Mouse (Mus musculus) heart, adult 2 months (tissue): ENCODE data around the gene Sfn. TPM values are rescaled to one million over a fixed set of nuclear protein-coding genes. Genes with fewer than 3 reads are reported as not detected.

Experiments used
- DNase-seq, 2 experiments: peaks; one replicate each; pipeline ENCODE4 v3.0.0; 2021
- H3K27ac ChIP-seq: fragments of 200-600 bp; 2 replicates; pipeline ENCODE4 v1.8.1; 2022
- H3K27me3 ChIP-seq: fragments of 200-500 bp; 2 replicates; pipeline ENCODE4 v1.6.1; 2012; ENCODE audit warnings: mild to moderate bottlenecking, low read length, inconsistent platforms, mixed read lengths; ENCODE audit not compliant: control insufficient read depth, insufficient read depth
- H3K36me3 ChIP-seq: fragments of 200-500 bp; 2 replicates; pipeline ENCODE4 v1.6.1; 2012; ENCODE audit warnings: low read length, inconsistent platforms; ENCODE audit not compliant: control insufficient read depth, insufficient read depth
- H3K4me1 ChIP-seq: fragments of 200-500 bp; 2 replicates; pipeline ENCODE4 v1.6.1; 2011; ENCODE audit warnings: low read length; ENCODE audit not compliant: control insufficient read depth, insufficient read depth
- H3K4me3 ChIP-seq: fragments of 200-600 bp; 2 replicates; pipeline ENCODE4 v1.8.1; 2022
- H3K79me2 ChIP-seq: fragments of 200-500 bp; replicated peaks from 2 replicates; pipeline ENCODE4 v1.6.1; 2012; ENCODE audit warnings: mild to moderate bottlenecking, inconsistent platforms, low read length, moderate library complexity, mixed read lengths; ENCODE audit not compliant: control insufficient read depth, insufficient read depth
- H3K9ac ChIP-seq: fragments of 200-500 bp; 2 replicates; pipeline ENCODE4 v1.6.1; 2012; ENCODE audit warnings: low read depth, mild to moderate bottlenecking, control low read depth, inconsistent platforms, low read length, mixed read lengths
- CTCF ChIP-seq: fragments of 200-600 bp; IDR thresholded peaks from 2 replicates; pipeline ENCODE4 v1.8.1; 2022; ENCODE audit warnings: antibody characterized with exemption, mild to moderate bottlenecking, moderate library complexity
- EP300 ChIP-seq: fragments of 200-500 bp; IDR thresholded peaks from 2 replicates; pipeline ENCODE4 v1.6.1; 2011; ENCODE audit warnings: low read depth, low read length, control low read depth; ENCODE audit not compliant: insufficient read depth
- POLR2A ChIP-seq: fragments of 200-500 bp; IDR thresholded peaks from 2 replicates; pipeline ENCODE4 v1.6.1; 2011; ENCODE audit warnings: mild to moderate bottlenecking, low read depth, low read length, control low read depth; ENCODE audit not compliant: insufficient read depth
- whole genome bisulfite sequencing: fragments of 180-500 bp; shearing (Covaris S2); methylation state at CpG from one replicate; pipeline ENCODE4 v1.1.7; 2018; 5-methylcytosine and 5-hydroxymethylcytosine counted together
- intact Hi-C: fragments of 180-260 bp; cut with DNase I; formaldehyde crosslinking; loops from one replicate; pipeline ENCODE4 v1.15.1; 2025
- polyA plus RNA-seq: library from polyadenylated mRNA; depleted of rRNA; stranded (reverse); fragments of >200 nt; gene quantifications from 2 replicates; pipeline ENCODE4 v1.2.3, GENCODE M21; 2012
- total RNA-seq, 2 experiments: library from RNA; stranded (reverse); gene quantifications; 2 replicates each; pipeline ENCODE4 v1.2.3; 2021

The Sfn gene
- total and polyA plus RNA-seq, 3 experiments: 1.2 to 2.0 (median 1.2) TPM

DNA sequence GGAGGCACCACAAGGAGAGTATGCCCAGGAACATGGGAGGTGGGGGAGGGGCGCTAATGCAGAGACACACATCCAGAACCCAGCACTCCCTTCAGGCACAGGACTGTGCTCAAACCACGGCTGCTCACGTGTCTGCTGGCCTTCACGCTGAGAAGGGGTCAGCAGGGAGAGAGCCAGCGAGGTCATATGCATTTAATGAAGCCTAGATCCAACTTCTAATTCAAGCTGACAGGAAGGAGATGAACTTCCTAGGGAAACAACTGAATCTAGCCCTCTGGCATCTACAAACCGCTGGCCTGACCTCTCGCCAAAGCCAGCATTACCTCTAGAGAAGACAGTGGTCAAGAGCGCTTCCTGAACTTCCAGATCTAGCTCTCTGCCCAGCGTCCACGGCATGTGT, 13.4 kb upstream of the Sfn start:
- peaks cover 24% of the 10 kb centered on the region for H3K4me1 ChIP-seq
- no peak for TF ChIP-seq POLR2A
- TF ChIP-seq EP300: 0 out of 2 replicates have a peak, but pooled peaks have one; percentile 27
- intact Hi-C loops: no loop called here

GRCm38 (mm10) chr4:133614274-133614761, 12.3 kb upstream of the Sfn start:
- Histone ChIP-seq H3K36me3 (no peaks in the 10 kb centered on the region; the same call in 1 of the 2 replicates), H3K79me2 (no peaks in the 10 kb centered on the region; the same call in 1 of the 2 replicates), H3K27me3 (no peaks in the 10 kb centered on the region), H3K4me1 (peaks cover 17% of the 10 kb centered on the region), H3K27ac (peak overlapping the region; percentile 26; the same call in 1 of the 2 replicates), H3K9ac (no peak overlapping the region), H3K4me3 (no peak overlapping the region)
- intact Hi-C loops: loop anchor here (5.0 kb wide), 1 partner anchor 33 kb away; no protein-coding TSS in a partner anchor
- WGBS: 52% methylated on average over 8 of the region's 8 CpGs
- TF ChIP-seq CTCF (no peak), POLR2A (no peak), EP300 (no peak)
- peak in 1 of 2 experiments; percentile 62 for DNase-seq

More for the DNA sequence above, 13.4 kb upstream of the Sfn start:
- Histone ChIP-seq H3K9ac (no peak overlapping the region), H3K27me3 (no peaks in the 10 kb centered on the region), H3K27ac (peak overlapping the region; percentile 38; the same call in 1 of the 2 replicates), H3K4me3 (no peak overlapping the region), H3K36me3 (no peaks in the 10 kb centered on the region; the same call in 1 of the 2 replicates), H3K79me2 (no peaks in the 10 kb centered on the region; the same call in 1 of the 2 replicates)
- WGBS: 45% methylated on average over 10 of the region's 10 CpGs
- DNase-seq: no peak

DNA sequence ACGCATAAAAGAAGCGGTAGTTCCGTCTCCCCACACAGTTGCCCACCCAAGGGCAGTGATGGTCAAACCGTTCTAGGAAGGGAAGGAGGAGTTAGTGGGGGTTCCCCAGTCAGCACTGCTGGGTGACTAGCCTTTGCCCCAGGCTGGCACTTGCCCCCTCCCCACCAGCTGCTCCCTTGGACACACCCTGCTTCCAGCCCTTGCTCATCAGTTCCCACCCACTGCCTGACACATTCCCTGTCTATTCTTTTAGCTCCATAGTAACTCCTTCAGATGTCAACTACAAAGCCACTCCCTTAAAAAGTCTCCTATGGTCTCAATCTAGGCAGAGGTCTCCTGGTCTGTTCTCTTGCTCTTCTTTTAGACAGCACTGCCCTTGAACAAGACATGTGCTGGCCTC, 11.9 kb upstream of the Sfn start:
- Histone ChIP-seq H3K4me3 (no peak overlapping the region), H3K79me2 (no peaks in the 10 kb centered on the region; the same call in 1 of the 2 replicates), H3K36me3 (no peaks in the 10 kb centered on the region; the same call in 1 of the 2 replicates), H3K27me3 (no peaks in the 10 kb centered on the region), H3K9ac (no peak overlapping the region), H3K27ac (peak overlapping the region; percentile 26; the same call in 1 of the 2 replicates), H3K4me1 (peaks cover 17% of the 10 kb centered on the region)
- no peak for DNase-seq
- TF ChIP-seq EP300 (no peak), POLR2A (no peak), CTCF (no peak)
- WGBS: 89% methylated on average over 4 of the region's 4 CpGs
- intact Hi-C loops: loop anchor here (5.0 kb wide), 1 partner anchor 33 kb away; no protein-coding TSS in a partner anchor

GRCm38 (mm10) chr4:133613026-133613425, 11.1 kb upstream of the Sfn start:
- Histone ChIP-seq H3K36me3 (no peaks in the 10 kb centered on the region; the same call in 1 of the 2 replicates), H3K9ac (no peak overlapping the region), H3K27ac (no peak overlapping the region), H3K27me3 (no peaks in the 10 kb centered on the region), H3K4me3 (no peak overlapping the region), H3K79me2 (no peaks in the 10 kb centered on the region; the same call in 1 of the 2 replicates), H3K4me1 (peaks cover 17% of the 10 kb centered on the region)
- TF ChIP-seq CTCF (no peak), EP300 (no peak), POLR2A (no peak)
- DNase-seq: no peak
- 99% methylated on average over 8 of the region's 8 CpGs for WGBS
- intact Hi-C loops: loop anchor here (5.0 kb wide), 1 partner anchor 34 kb away; no protein-coding TSS in a partner anchor

DNA sequence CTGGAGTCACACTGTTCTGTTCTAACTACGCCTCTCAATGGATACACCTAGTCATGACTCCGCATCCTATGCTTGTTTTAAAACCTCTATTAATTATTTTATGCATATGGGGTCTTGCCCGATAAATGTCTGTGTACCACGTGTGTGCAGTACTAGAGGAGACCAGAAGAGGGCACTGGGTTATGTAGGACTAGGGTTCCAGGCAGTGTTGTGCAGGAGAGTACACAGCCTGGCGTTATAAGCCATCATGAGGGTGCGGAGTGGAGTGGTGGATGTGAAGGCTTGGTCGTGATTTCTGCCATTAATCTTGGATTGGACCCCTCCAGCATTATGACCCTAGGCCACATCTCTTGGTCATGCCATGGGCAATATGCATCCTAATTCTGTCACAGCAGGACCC, 10.4 kb upstream of the Sfn start:
- H3K27ac ChIP-seq: no peak overlapping the region
- DNase-seq: no peak
- WGBS: over 99% methylated on average over 7 of the region's 7 CpGs
- TF ChIP-seq EP300: no peak
- TF ChIP-seq CTCF: peak; percentile 25; the same call in 1 of the 2 replicates
- no peak for TF ChIP-seq POLR2A
- H3K4me1 ChIP-seq: peaks cover 17% of the 10 kb centered on the region
- intact Hi-C loops: loop anchor here (5.0 kb wide), 1 partner anchor 35 kb away; no protein-coding TSS in a partner anchor
- no peaks in the 10 kb centered on the region; the same call in 1 of the 2 replicates for H3K36me3 ChIP-seq
- H3K27me3 ChIP-seq: no peaks in the 10 kb centered on the region
- H3K79me2 ChIP-seq: no peaks in the 10 kb centered on the region
- H3K4me3 ChIP-seq: no peak overlapping the region
- H3K9ac ChIP-seq: no peak overlapping the region

DNA sequence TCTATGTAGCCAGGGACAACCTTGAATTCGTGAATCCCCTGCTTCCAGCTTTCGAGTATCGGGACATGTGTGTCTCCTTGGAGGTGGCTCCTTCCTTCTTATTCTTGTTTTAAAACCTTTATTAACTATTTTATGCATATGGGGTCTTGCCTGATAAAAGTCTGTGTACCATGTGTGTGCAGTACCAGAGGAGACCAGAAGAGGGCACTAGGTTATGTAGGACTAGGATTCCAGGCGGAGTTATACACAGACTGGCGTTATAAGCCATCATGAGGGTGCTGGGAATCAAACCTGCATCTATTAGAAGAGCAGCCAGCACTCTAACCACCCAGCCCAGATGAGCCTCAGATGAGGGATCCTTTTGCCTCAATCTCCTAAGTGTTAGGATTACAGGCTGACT, 9.8 kb upstream of the Sfn start:
- 99% methylated on average over 5 of the region's 5 CpGs for WGBS
- H3K4me3 ChIP-seq: no peak overlapping the region
- no peaks in the 10 kb centered on the region for H3K27me3 ChIP-seq
- H3K9ac ChIP-seq: no peak overlapping the region
- no peak overlapping the region for H3K27ac ChIP-seq
- DNase-seq: no peak
- no peaks in the 10 kb centered on the region for H3K79me2 ChIP-seq
- H3K36me3 ChIP-seq: no peaks in the 10 kb centered on the region; the same call in 1 of the 2 replicates
- intact Hi-C loops: loop anchor here (5.0 kb wide), 1 partner anchor 35 kb away; no protein-coding TSS in a partner anchor
- TF ChIP-seq EP300 (no peak), POLR2A (no peak), CTCF (peak; percentile 46)
- H3K4me1 ChIP-seq: peaks cover 15% of the 10 kb centered on the region
